Mouse (Mus musculus) brain, embryonic 18.5 days (tissue): ENCODE data around the gene Cpn1.
"Not testable (repeated sequence)": the region's sequence is repeated elsewhere in the genome, so short reads cannot be mapped to it uniquely, and the experiment has no call there.

ENCODE experiments used
- DNase-seq: peaks from one replicate; pipeline ENCODE4 v3.0.0-alpha.2; 2012; ENCODE audit warnings: low read depth, low spot score

Gene Cpn1

GRCm38 (mm10) chr19:43981992-43982391 is 4.4 kb downstream of the Cpn1 start:
- no peak for DNase-seq

- DNase-seq: no peak
Observed at GRCm38 (mm10) chr19:43980711-43981110, 5.6 kb downstream of the Cpn1 start.

DNA sequence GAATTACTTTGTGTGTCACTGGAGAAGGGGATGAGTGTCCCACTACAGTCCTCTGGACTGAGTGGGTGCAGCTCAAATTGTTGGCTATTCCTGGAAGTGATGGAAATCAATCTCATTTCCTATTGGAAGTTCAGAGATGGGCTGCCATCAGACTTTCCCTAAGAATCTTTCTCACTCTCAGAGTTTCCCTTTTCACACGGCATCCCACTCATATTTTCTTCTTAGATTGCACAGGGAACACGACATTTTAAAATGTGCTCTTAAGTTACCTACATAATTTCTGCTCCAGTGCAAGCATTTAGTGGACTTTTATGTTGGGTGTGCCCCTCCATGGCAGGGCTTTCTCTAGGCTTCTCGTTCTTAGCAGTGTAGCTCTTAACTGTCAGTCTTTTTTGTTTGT is 8.6 kb downstream of the Cpn1 start:
- DNase-seq: no peak

- no peak for DNase-seq
Observed at GRCm38 (mm10) chr19:43976661-43977060, 9.7 kb downstream of the Cpn1 start.

DNA sequence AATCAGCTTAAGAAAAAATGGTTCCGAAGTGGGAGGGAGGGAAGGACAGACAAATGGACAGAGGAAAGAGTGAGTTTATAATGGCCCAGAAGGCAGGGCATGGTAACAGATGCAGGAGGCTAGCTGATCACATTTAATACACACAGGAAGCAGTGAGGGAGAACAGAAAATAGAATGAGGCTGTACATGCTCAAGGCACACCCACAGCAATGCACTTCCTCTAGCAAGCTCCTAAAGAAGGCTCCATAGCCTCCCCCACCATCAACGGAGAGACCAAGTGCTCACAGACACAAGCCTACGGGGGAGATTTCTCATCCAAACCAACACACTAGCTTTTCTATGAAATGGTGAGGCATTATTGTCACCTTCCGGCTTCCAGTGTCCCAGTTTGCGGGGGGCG is 12.1 kb downstream of the Cpn1 start:
- no peak for DNase-seq

GRCm38 (mm10) chr19:43973711-43974110 is 12.6 kb downstream of the Cpn1 start:
- no peak for DNase-seq

- DNase-seq: no peak
Observed at GRCm38 (mm10) chr19:43972129-43972528, 14.2 kb downstream of the Cpn1 start.

DNA sequence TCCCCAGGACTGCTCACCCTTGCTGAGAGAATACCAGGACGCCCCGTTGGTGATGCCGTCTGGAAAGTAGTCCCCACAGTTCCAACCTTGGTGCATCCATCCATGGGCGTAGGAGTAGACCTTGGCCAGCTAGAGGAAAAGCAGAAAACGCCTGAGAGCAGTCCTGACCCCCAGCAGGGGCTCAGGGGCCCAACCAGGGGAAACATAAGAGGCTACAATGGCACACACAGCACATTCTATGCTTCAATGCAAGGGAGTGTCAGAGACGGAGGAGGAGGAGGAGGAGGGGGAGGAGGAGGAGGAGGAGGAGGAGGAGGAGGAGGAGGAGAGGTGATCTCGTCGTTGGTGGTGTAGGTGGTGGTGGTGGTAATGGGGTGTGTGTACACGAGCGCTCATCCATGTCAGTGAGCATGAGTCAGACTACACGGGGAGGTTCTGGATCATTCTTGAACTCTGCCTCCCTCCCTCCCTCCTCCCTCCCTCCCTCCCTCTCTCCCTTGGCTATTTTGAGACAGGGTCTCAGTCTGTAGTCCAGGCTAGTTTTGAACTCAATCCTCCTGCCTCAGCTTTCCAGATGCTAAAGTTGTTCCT is 17.8 kb downstream of the Cpn1 start:
- DNase-seq: no peak

DNA sequence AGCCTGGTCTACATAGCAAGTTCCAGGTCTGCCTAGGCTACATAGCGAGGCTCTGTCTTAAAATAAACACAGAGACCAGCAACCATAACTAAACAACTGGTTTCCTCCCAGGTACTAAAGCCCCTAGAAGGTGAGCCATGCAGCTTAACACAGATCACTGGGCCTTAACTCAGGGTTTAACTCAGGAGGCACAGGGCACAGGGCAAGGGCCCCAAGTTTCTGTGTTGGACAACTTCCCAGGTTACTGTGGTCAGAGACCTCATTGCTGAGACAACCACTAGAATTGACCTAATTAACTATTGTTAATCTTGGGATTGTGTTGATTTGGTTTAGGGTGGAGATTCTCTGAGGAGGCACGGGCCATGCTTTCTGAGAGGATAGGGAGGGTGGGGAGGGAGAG is 19.9 kb downstream of the Cpn1 start:
- DNase-seq: no peak

DNA sequence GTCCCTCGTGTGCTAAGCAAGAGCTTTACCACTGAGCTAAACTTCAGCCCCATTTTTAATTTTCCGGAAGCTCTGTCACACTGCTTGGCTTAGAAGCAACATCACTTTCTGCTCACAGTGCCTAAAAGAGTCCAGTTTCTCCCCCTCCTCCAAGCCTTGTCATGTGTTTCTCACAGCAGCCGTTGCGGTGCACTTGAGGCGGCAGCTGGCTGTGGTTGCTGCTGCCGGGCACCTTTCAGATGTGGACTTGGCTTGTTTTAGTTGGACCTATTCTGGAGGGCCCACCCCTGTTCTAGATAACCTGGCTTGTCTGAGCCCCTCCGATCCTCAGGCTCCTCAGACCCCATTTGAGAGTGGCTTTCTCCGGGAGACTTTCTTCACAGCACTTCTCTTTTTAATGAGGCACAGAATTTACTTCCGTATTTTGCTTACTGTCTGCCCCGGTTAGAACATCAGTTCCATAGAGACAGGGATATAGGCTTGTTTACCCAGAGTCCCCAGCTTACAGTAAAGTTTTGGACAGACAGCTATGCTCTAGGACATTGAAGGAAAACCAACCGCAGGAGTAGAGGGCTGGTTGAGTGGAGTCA is 20.8 kb downstream of the Cpn1 start:
- no peak for DNase-seq

DNA sequence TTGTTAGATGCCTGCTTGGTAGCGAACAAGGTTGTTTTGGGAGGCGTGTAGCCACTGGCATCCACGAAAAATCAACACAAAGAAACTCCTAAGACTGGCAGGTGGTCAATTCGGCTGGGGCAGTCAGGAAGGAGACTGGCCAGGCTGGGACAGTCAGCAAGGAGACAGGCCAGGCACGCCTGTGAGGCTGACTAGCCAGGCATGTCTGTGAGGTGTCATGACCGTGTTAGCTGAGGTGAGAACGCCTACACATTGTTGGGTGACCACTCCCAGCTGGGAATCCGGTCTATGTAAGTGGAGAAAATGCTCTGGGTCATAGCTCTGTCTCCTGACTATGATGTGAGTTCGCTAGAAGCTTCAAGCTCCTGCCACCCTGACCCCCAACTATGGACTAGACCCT is 23.6 kb downstream of the Cpn1 start:
- DNase-seq: no peak

DNA sequence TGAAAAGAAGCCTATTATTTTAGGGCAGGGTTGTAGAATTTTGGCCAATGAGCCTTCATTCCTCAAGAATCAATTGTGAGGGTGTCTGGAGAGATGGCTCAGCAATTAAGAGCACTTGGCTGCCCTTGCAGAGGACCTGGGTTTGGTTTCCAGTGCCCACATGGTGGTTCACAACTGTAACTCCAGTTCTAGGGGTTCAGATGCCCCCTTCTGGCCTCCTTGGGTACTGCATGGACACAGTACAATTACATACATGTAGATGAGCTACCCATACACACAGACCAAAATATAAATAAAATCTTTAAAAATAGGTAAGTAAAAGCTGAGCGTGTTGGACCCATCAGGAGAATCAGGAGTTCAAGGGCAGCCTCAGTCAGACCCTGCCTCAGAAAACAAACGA is 25.2 kb downstream of the Cpn1 start:
- no peak for DNase-seq

GRCm38 (mm10) chr19:43960014-43960413 is 26.3 kb downstream of the Cpn1 start:
- no peak for DNase-seq

- DNase-seq: no peak
Observed at GRCm38 (mm10) chr19:43959162-43959561, 27.2 kb downstream of the Cpn1 start.

DNA sequence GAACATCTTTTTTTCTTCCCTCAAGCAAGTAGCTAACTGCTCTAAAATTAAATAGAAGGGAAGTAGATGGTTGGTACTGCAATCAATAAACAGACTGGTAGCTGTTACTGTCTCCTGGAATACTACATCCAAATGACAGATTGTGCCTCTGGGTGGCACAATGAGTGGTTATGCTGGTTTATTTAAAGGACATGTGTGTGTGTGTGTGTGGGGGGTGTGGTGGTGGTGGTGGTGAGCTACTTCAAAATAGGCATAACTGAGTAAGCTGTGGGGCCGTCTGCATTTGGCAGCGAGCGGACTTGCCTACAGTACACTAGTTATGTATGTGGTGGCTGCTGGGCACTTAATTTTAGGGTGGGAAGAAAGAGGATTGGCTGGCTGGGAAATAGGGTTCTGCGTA is 28.5 kb downstream of the Cpn1 start:
- DNase-seq: no peak

DNA sequence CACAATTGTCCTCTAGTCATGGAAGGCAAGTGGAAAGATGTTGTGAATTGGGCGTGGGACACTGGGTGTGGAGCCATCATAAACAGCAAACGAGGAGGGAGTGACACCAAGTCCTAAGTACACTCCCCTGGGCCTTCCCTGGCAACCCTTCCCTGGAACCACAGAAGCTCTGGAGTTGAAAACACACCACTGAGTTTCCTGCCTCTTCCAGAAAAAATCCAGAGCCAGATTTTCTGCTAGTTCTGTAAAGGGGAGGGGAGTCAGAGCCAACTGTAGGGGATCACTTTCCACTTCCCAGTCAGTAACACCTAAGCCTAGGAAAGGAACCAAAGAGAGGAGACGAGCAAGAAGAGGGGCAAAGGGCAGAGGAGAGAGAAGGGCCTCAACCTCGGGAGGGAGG is 29.0 kb downstream of the Cpn1 start:
- DNase-seq: no peak

GRCm38 (mm10) chr19:43955266-43955665 is 31.1 kb downstream of the Cpn1 start:
- DNase-seq: no peak

DNA sequence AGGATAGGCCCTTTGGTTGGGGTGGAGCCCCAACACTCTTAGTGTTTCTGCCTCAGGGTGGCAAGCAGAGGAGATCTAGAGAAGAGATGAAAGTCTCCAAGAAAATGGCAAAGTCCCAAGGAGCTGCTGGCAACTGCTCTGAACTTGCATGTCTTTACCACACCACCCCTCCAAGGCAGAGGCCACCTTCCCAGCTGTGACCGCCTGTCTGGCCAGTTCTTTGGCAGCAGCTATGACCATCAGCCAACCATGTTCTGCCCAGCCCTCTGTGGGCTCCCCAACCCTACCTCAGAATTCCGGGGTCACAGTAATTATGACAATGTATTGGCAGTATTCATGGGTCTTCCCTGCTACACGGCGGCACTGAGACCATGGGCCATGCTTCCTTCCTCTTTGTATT is 31.5 kb downstream of the Cpn1 start:
- no peak for DNase-seq

- DNase-seq: not testable (repeated sequence)
Observed at GRCm38 (mm10) chr19:43952936-43953335, 33.4 kb downstream of the Cpn1 start.

GRCm38 (mm10) chr19:43949111-43949810 is 37.1 kb downstream of the Cpn1 start:
- no peak for DNase-seq

DNA sequence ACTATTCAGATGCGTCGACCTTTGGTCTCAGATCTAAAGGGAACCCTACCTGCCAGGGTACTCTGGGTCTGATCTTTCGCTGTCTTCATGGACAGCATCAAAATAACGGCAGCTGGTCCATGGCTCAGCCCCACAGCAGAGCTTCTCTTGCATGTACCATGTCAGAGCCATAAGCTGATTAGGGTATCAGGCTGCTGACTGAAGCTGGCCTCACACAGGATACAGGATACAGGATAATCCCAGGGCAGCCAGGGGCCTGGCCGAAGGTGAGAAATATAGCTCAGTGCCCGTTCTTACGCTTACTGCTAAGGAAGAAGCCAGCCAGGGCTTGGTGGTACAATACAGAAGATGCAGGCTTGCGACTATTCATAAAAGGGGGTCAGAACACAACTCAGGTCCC is 41.8 kb downstream of the Cpn1 start:
- DNase-seq: no peak

- no peak for DNase-seq
Observed at GRCm38 (mm10) chr19:43943076-43943475, 43.3 kb downstream of the Cpn1 start.
